Mouse (Mus musculus) ZHBTc4 (cell line): ENCODE measurements around the gene Ptgs1.

Experiments
- DNase-seq: peaks from one replicate; pipeline ENCODE4 v3.0.0-alpha.2; 2011; ENCODE audit warnings: low read depth, low spot score

Gene Ptgs1

DNA sequence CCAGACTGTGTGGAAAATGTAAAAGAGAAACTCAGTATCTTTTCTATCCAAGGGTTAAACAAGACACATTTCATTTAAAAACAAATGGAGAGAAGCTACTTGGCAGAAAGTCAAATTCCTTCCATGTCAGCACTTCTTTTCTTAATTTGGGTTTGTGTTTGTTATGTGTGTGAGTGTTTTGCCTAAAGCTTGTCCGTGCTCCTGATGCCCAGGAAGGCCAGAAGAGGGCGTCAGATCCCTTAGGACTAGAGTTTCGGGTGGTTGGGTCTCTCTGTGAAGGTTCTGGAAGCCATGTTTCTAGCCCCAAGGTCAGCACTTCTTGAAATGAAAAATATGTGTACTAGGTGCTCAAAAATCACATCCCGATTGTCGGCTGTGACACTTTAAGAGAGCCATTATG is 15.8 kb upstream of the Ptgs1 start:
- peak; percentile 67 for DNase-seq

DNA sequence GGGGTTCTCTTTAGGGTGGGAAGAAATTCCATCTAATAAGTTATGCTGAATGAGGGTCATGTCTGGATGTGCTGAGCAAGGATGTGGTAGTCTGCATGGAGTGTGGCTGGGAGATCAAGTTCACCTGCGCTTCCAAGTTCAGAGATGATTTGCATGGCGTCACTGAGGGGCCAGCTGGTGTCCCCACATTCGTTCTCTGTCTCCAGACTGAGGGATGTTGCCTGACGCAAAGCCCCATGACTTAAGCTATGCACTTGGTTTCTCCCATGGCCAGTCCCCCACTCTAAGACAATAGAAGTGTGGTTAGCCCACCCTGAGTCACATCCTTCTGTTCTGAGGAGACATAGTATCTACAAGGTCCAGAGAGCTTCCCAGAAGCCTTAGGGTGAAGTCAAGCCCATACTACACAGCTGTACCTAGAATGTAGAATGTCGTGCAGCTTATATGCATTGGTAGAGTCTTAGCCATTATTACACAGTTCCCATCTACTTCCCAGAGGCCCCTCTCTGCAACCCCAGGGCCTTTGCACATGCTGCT is 15.0 kb upstream of the Ptgs1 start:
- no peak for DNase-seq

DNA sequence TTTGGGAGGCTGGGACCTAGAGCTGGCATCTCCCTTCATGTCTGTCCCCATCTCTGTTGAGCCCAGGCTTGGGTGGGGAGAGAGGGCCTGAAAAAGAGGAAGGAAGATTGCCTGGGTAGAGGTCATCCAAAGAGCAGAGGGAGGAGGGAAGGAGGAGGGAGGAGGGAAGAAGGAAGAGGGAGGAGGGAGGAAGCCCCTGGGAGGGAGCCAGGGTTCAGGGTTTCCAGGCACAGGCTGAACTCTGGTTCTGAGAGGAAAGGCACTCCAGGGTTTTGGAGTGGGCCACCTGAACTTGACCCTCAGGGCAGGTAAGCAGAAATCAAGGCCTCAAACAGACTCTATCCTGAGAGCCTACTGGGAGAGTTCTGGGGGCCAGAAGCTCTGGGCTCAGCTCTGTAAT is 13.7 kb upstream of the Ptgs1 start:
- DNase-seq, result no peak

DNA sequence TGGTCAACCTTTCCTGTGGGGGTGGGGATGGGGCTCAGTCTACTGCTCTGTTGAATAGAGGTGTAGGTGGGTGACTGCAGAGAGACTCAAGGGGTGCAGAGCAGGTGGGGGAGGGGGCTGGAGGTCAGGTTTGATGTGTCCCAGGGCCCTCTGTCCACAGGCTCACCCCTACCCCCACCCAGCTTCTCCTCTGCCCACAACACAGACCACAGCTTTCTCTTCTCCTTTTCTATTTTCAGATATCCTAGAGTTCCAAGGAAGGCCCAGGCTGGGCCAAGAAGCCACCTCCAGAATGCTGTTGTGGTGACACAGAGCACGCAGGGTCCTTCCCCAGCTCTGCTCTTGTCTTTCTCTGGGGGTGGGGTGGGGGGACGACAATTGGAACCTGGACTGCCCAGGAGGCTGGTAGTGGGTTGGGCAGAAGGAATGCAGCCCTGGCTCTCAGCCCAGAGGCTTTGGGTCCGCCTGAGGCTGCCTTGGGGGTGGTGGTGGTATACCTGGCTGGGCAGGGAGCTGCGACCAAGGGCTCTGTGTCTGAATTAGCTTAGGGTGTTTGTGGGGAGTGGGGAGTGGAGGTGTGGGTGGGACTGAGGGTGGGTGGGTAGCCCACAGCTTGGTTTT is 13.2 kb upstream of the Ptgs1 start:
- DNase-seq, result peak; percentile 33

DNA sequence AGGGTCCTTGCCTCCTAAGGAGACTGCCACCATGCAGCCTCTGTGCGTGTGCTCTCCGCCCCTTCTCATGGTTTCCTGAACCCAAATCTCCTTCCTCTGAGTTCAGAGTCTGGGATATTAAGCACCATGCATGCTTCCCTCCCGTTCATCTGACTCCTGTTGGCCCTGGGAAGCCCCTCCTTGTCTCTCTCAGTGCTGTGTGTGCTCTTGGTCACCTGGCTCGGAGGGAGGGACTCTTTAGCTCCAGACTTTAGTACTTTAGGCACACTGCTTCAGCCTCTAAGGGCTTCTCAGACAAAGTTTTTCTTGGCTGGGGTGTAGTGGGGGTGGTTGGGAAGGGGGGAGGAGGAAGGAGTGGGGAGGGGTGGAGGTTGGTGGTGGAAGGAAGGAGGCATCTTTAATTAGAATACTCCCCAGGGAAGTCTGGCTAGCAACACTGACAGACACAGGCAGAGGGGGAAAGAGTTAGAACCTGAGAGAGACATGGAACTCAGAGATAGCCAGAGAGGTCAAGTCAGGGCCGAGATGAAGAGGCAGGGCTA is 12.5 kb upstream of the Ptgs1 start:
- DNase-seq, result no peak

DNA sequence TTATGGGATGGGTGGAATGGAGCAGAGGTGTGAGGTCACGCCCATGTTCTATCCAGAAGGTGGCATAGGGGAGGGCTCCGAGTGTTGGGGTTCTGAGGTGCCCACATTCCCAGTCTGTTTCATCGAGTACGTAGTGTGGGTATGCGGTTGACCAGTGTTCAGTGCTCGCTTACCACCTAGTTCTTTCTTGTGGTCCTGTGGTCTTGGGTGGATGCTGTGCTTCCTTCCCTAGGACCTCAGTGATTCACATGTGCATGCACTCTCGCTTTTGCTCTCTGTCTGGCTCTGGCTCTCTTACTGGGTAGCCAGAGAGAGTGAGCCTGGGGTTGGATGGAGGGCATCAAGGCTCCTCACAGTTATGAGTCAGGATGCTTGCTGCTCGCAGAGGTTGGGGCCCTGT is 10.1 kb upstream of the Ptgs1 start:
- DNase-seq, result no peak

DNA sequence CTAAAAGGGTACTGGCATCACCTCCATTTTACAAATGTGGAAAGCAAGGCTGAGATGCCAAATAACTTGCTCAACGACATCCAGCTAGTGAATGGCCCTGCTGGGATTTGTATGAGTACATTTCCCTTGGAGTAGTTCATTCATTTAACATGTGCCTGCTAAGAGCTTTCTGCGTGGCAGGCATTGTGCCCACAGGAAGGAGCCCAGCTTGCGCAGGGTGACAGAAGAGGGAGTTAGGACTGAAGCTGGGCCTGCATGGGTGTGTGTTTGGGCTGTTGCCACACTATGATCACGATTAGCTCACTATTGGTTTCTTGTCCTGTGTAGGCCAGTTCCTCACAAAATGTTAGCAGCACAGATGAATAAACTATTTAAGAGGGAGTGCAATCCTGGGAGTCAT is 9.3 kb upstream of the Ptgs1 start:
- DNase-seq, result no peak

DNA sequence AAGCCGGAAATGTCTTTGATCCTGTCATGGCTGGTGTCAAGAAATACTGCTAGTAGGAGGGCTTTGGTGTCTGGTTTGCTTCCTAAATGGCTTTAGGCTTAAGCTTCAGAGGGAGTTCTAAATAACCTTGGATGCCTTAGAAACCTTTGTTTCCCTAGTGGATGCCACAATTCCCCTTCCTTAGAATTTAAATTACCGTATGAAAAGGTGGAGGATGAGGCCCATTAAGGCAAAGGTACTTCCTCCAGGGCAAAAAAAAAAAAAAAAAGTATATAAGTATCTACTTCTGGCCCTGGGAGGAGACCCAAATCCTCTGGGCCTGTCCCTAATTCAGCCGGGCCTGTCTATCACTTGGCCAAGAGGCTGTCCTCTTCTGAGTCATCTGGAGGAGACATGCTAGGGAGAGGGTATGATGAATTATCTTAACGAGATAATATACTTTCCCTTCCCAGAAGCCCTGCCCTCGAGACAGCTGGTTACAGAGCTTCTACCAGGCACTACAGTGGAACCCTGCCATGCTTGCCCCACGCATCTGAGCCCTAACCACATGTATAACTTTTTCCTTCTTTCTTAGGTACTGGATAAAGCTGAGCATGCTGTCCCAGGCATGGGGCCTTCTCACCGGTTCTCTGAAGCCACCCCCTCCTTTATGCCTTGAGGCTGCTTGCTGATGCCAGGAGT is 7.9 kb upstream of the Ptgs1 start:
- peak; percentile 91 for DNase-seq

DNA sequence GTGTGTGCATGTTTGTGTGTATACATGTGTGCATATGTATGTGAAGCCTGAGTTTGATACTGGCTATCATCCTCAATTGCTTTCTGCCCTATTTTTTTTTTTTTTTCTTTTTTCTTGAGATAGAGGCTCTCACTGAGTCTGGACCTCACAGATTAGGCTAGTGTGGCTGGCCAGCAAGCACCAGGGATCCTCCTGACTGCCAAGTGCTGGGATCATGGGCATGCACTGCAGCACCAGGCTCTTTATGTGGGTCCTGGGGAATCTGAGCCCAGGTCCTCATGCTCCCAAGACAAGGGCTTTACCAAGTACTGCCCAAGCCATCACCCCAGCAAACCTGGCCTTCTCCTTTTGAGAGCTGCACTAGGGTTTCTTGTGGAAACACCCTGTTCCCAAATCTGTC is 6.8 kb upstream of the Ptgs1 start:
- DNase-seq, result no peak

DNA sequence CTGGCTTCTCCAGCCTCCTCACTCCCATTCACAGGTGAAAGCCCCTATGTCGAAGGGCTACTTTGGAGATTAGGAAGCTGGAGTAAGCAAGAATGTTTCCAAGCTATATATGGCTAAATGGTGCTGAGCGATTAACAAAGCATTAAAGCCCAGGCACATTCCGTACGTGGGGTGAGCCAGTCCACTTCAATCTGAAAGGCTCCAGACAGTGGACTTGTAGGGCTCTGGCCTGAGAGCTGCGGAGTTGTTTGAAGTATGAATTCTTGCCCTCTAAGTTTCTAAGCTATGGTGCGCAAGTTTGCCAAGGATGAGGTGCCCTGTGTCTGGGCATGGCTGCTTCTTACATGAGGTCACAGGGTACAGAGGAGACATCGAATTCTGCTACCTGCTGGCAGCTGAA is 6.1 kb upstream of the Ptgs1 start:
- no peak for DNase-seq

DNA sequence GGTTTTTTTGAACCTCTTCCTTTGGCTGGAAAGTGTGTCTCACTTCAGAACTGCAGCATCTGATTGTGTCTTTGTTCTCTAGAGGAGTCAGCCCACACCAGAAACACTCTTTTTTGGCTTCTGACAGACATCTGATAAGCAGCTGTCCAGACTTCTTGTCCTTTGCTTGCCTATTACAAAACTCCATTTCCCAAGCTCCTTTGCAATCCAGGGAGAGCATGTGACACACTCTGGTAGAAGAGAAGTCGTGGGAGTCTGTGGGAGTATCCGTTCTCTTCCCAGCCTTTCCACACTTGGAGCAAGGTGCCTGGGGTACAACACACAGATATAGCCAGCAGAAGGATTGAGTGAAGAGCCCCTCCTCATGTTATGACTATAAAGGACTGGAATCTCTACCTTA is 5.6 kb upstream of the Ptgs1 start:
- DNase-seq, result no peak

DNA sequence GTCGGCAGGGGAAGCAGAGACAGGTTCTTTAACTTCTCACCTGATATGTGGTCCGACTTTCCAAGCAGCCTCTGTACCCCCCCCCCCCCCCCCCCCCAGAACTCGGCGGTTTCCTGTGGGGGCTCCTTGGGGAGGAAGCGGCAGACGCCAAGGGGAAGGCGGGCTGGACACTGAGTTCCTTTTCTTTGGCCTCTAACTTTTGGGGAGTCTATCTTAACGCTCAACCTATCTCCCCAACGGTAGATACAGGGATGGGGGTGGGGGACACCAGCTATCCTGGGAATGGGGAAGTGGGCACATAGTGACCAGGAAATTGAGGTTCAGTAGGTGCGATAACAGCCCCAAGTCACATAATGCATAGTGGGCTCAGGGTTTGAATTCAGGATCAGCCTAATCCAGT is 741 bp downstream of the Ptgs1 start:
- DNase-seq, result no peak

DNA sequence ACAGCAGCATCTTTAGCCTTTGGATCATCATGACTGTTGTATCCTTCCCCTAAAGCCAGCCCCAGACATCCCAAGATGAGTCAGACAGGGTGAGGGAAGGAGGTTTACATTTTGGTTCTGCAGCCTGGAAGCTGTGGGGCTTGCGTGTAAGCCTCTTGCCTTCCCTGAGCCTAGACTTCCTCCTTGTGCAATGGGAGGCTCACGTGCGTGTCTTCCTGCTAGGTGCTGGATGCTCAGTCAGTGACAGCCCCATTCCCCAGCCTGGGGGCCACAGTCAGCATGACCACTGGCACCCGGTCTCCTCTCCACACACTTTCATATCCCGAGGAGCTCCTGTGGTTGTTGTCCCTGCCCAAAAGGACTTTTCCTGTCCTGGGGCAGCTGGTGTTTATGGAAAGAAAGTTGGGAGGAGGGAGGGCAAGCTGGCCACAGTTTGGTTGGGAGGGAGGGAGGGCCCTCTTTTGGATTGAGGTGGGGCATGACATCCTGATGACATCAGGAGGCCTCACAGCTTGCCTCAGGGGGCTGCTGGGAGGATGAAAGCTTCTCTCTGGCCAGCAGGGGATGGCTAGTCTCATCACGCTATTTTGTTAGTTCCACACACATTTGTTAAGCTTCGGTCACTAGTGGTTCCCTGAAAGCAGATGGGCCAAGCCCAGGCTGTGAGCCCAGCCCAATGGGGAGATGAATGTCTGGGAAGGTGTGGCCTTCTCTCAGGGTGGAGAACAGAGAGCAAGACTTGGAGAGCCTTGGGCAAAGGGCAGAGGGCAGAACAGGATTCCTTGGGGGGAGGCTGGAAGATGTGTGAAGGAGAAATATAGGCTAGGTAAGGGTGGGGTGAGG is 4.5 kb downstream of the Ptgs1 start:
- DNase-seq, result no peak

DNA sequence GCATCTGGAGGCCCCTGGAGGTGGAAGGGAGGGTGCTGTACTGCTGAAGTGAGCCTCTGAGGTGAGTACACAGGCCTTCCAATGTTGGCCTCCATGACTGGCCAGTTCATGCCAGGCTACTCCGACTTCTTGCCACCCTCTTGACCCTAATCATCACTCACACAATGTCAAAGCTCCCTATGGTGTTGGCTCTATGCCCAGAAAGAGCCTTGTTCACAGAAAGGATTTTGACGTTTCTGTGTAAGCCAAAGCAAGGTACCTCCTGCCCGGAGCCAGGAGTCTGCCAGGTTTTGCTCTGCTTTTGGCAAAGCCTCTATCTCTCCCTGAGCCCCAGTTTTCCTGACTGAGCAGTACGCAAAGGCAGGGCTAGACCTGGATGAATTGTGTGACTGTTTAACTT is 5.7 kb downstream of the Ptgs1 start:
- DNase-seq, result no peak

DNA sequence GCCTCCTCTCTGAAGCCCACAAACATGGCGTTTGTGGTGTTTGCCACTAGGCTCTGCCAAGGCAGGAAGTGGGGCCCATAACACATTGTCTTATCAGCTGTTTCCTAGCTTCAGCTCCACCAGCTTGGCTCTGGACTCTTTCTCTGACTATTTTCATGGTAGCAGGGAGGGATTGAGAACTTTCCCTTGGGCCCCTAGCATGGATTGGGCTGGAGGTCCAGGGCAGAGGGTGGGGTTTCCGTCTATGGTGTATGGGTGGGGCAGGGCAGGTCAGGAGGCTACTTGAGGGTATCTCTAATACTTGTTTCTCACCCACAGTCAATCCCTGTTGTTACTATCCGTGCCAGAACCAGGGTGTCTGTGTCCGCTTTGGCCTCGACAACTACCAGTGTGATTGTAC is 6.7 kb downstream of the Ptgs1 start:
- DNase-seq, result no peak

DNA sequence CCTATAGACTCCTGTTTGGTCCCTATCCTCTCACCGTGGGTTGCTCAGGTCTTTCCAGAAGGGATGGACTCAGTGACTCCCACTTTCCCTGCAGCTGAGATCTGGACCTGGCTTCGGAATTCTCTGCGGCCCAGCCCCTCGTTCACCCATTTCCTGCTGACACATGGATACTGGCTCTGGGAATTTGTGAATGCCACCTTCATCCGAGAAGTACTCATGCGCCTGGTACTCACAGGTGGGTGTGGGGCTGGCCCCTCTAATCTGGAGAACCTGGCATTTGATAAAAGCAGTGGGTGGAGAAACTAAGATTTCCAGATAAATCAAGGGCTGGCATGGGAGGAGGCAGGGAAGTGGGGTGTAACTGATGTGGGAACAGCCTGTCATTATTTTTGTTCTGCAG is 7.3 kb downstream of the Ptgs1 start:
- no peak for DNase-seq

DNA sequence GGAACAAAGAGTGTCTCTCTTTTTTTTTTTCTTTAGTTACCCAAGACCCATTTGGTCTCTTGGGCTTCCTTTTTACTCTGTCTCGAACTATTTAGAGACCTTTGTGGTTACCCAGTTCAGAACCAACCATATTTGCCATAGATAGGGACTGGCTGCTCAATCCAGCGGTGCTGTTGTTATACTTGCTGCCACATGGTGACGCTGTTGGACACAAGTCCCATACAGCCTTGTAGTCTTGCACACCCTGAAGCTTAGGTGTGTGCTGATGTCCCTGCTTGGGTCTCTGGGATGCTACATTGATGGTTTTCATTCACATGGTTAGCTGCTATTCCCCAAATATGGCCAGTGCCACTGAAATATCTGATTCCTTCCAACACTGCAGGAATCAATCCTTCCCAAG is 8.2 kb downstream of the Ptgs1 start:
- peak; percentile 39 for DNase-seq

DNA sequence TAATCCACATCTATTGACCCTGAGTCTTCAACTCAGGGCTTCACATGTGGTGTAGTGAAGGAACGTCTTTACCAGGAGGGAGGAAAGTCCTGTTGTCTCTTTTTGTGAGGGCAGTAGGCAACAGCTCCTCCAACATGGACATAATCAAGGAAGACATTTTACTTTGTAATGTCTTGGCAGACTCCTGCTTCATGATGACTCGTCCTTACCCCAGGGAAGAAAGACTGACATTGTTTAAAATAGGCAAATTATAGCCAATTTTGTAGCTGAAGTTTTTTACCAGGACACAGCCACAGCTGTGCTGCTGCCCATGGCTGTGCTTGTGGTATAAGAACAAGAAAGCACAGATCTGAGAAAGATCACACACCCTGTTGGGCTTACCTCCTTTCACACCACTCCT is 8.7 kb downstream of the Ptgs1 start:
- DNase-seq, result no peak

DNA sequence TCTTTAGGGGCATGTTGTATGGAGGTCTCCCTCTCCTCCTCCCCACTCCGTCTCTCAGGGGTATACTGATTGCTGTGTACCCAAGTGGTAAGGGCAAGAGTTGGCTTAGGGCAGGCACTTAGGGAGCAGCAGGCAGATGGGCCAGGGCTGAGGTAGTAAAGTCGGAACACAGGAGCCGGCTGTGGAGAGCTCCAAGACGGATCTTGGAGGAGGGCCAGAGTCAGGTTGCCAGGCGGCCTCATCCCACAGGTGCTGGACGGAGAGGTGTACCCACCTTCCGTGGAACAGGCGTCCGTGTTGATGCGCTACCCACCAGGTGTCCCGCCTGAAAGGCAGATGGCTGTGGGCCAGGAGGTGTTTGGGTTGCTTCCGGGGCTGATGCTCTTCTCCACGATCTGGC is 12.3 kb downstream of the Ptgs1 start:
- DNase-seq, result no peak

DNA sequence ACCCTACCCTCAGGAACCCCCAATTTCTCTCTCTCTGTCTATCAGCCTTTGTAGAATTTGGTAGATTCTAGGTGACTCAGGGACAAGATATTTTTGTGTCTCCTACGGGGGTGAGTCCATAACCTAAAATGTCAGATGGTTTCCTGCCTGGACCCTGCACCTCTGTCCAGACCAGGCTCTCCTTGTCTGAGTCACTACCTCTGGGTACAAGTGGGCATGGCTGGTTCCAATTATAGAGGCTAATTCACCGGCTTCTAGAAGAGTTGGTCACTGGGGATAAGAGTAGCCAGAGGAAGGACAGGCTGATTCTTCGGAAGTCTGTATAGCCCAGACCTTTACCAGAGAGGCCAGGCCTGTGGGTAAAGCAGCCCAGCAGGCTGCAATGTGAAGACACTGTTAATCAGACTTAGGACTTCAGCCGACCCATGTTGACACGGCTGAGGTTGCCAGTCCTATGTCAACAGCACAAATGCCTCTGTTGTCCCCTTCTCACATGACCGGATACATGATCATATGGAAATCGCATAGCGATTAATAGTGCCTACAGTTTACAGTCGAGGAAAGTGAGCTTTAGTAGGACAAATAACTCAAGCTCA is 13.2 kb downstream of the Ptgs1 start:
- no peak for DNase-seq

DNA sequence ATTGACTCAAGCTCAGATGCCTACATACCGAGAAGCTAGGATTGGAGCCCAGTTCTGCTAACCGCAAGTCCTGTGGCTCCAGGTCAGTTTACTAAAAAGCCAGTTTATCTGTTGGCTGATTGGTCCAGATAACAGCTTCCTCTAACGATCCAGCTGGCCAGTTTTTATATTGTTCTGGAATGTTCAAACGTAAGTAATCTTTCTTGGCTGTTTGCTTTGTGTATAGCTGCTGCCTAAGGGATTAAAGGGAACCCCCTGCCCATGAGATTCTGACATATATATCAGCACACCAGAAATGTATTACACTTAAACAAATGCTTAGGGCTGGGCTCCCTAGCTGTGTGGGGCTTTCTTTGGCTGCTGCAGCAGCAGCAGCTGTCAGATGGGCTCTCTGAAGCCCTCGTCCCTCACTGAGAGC is 13.7 kb downstream of the Ptgs1 start:
- no peak for DNase-seq

DNA sequence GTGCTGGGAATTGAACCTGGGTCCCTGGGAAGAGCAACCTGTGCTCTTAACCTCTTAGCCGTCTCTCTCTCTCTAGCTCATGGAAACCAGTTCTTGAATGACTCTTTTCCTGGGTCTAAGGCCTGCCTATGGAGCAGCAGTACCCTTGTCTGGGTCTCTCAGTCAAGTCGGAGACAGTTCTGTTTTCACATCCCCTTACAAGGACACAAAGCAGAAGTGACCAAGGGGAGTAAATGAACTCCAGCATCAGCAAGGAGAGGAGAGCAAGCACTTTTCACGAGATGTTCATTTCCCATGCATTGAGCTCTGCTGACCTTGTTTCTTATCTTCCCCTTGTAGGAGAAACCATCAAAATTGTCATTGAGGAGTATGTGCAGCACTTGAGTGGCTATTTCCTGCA is 14.5 kb downstream of the Ptgs1 start:
- DNase-seq, result no peak
